Mouse (Mus musculus): ENCODE data around the gene Zdhhc5. TPM values are rescaled to one million over a fixed set of nuclear protein-coding genes. Genes with fewer than 3 reads are reported as not detected.

The Zdhhc5 gene
- polyA plus RNA-seq, 1 experiment from 2014 or later: 17.6 TPM

DNA sequence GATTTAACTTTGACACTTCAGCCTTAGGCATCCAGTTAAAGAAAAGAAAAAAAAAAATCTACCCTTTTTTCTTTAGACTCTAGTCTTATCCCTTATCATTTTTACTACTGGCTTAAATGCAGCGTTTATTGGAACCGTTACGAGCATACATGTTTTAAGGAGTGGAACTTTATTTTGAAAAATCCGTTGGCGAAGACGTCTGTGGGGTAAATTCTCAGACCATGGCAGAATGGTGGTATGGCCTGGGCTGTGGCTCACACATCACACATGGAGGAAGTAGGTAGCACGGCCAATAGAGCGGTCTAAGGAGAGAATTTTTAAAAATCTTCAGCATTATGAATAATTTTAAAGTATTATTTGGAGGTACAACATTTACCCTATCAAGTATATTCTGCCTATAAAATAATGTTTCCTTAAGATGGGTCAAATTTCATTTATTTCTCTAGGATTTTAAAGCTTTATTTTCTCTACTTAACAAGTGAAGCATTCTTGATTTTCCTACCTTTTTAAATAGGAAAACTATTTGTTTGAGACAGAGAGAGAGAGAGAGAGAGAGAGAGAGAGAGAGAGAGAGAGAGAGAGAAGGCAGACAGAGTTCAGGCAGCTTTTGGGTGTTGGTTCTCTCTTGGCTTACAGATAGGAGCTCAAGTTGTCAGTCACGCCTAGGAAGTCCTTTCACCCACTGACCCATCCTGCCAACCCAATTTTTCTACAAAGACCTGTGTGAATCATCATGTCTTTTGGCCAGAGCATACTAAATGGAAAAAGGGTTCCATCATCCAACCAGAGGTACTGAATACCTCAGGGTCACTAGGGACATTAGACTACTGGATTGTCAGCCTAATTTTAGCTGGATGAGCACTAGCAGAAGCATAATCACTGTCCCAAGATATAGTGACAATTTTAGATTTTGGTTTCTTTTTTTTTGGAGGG lies 1.7 kb upstream of the Zdhhc5 start:
- ATAC-seq (ENCODE audit: low read depth): no peak
- peak overlapping the region; percentile 93 for H3K4me3 ChIP-seq
- H3K36me3 ChIP-seq: 0 out of 2 replicates have a peak, but pooled peaks cover 8% of the 10 kb centered on the region
- H3K4me2 ChIP-seq: peak overlapping the region; percentile 63
- 38% methylated on average over 9 of the region's 9 CpGs for WGBS
- peak overlapping the region; percentile 80 for H3K9ac ChIP-seq
- H3K9me3 ChIP-seq: no peaks in the 10 kb centered on the region
- H3K27me3 ChIP-seq: no peaks in the 10 kb centered on the region
- peaks cover 32% of the 10 kb centered on the region for H3K4me1 ChIP-seq (replicated peaks)
- peak overlapping the region; percentile 96 for H3K27ac ChIP-seq (replicated peaks)

DNA sequence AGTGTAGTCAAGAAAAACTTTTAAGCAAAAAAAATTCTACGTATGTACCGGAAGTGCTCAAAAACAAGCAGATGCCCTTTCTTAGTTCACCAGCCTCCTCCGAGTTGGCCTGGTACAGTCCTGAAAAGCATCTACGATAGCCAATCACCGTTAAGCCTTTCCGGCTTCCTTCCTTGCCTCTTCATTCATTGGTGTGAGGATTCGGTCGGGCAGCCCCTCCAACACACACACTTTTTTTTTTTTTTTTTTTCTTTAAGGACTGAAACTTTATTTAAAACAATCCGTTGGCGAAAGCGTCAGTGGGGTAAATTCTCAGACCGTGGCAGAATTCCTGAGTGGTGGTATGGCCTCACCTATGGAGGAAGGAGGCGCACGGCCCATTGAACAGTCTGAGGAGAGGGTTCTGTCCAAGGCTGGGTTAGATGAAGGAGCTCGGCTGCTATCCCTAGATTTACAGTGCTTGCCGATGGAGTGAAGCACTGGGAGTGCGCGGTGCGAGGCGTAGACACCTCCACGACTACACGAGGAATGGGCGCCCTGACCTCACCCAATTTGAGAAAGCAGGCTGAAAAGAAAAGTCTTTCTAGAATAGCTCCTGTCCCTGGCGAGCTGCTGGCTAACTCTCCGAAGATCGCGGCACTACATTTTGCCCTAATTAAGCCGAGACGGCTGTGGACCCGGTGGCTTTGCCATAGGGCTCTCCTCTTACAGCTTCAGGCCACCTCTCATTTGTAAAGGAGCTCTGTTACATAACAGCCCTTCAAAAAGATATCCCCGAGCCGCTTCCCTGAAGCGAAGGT lies 782 bp upstream of the Zdhhc5 start:
- Histone ChIP-seq H3K9ac (peak overlapping the region; percentile 80), H3K9me3 (no peaks in the 10 kb centered on the region), H3K4me3 (peak overlapping the region; percentile 93), H3K27me3 (no peaks in the 10 kb centered on the region), H3K27ac (replicated peaks) (peak overlapping the region; percentile 96), H3K4me2 (peak overlapping the region; percentile 63), H3K4me1 (replicated peaks) (peaks cover 32% of the 10 kb centered on the region), H3K36me3 (peaks cover 3% of the 10 kb centered on the region)
- ATAC-seq (ENCODE audit: low read depth): peak; percentile 97
- under 1% methylated on average over 33 of the region's 33 CpGs for WGBS

- H3K27ac ChIP-seq (replicated peaks): peak overlapping the region; percentile 96
- H3K9ac ChIP-seq: peak overlapping the region; percentile 98
- no peaks in the 10 kb centered on the region for H3K9me3 ChIP-seq
- H3K36me3 ChIP-seq: peaks cover 16% of the 10 kb centered on the region
- H3K4me2 ChIP-seq: peak overlapping the region; percentile 63
- under 1% methylated on average over 25 of the region's 26 CpGs for WGBS
- H3K27me3 ChIP-seq: no peaks in the 10 kb centered on the region
- peak overlapping the region; percentile 93 for H3K4me3 ChIP-seq
- ATAC-seq (ENCODE audit: low read depth): peak; percentile 34
- H3K4me1 ChIP-seq (replicated peaks): peaks cover 43% of the 10 kb centered on the region
Observed at GRCm38 (mm10) chr2:84714422-84714810, 564 bp downstream of the Zdhhc5 start.

GRCm38 (mm10) chr2:84711898-84712297 lies 3.1 kb downstream of the Zdhhc5 start:
- no peak overlapping the region for H3K4me2 ChIP-seq
- no peak overlapping the region for H3K9ac ChIP-seq
- H3K4me1 ChIP-seq (replicated peaks): peaks cover 67% of the 10 kb centered on the region
- H3K27ac ChIP-seq (replicated peaks): no peak overlapping the region
- 95% methylated on average over 2 of the region's 2 CpGs for WGBS
- peaks cover 21% of the 10 kb centered on the region for H3K36me3 ChIP-seq
- H3K27me3 ChIP-seq: no peaks in the 10 kb centered on the region
- H3K4me3 ChIP-seq: no peak overlapping the region
- ATAC-seq (ENCODE audit: low read depth): no peak
- no peaks in the 10 kb centered on the region for H3K9me3 ChIP-seq

DNA sequence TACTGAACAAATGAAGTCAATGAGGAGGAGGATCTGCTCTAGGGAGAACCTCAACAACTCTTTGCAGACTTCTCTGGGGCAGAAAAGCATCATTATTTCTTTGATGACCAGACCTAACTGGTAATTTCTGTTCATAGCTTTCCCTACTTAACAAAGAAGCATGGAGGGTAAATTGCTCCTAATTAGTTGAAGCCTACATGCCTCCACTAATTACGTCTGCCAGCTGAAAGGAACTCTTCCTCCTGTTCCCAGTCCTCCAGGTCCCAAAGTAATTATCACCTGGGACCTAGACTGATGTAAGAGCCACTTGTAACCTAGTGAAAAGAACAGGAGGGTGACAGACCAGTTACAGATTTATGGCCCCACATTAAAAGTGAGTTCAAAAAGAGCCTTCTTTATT lies 7.5 kb downstream of the Zdhhc5 start:
- WGBS: 13% methylated on average over 1 of the region's 1 CpGs
- H3K27ac ChIP-seq (replicated peaks): 0 out of 2 replicates have a peak overlapping the region, but pooled peaks have one; percentile 18
- H3K4me3 ChIP-seq: no peak overlapping the region

DNA sequence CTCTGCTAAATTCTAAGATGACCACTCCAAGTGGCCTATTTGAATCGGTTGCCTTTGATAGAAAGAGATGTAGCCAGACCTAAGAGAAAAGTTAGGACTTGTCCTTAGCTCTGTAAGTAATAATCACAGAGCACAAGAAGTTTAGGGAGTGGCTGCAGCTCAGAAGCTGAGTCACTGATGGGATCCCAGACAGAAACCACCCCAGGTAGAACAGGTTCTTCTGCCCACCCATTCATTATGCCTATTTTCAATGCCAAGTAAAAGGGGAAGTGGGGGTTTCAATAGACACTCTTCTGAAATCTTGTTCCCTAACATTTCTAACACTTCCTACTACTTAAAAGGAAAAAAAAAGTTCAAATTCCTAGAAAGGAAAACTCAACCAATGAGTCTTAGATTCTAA lies 9.7 kb downstream of the Zdhhc5 start:
- no peak overlapping the region for H3K9ac ChIP-seq
- ATAC-seq (ENCODE audit: low read depth): no peak
- H3K36me3 ChIP-seq: peaks cover 51% of the 10 kb centered on the region
- H3K27ac ChIP-seq (replicated peaks): no peak overlapping the region
- no peak overlapping the region for H3K4me3 ChIP-seq
- H3K4me1 ChIP-seq (replicated peaks): peaks cover 33% of the 10 kb centered on the region
- no peaks in the 10 kb centered on the region for H3K9me3 ChIP-seq
- H3K27me3 ChIP-seq: no peaks in the 10 kb centered on the region
- H3K4me2 ChIP-seq: no peak overlapping the region
- 92% methylated on average over 1 of the region's 1 CpGs for WGBS

More for the DNA sequence above, 7.5 kb downstream of the Zdhhc5 start:
- Histone ChIP-seq H3K4me2 (no peak overlapping the region), H3K27me3 (no peaks in the 10 kb centered on the region), H3K9me3 (no peaks in the 10 kb centered on the region), H3K4me1 (replicated peaks) (peaks cover 43% of the 10 kb centered on the region), H3K36me3 (peaks cover 50% of the 10 kb centered on the region), H3K9ac (no peak overlapping the region)
- ATAC-seq (ENCODE audit: low read depth): no peak

DNA sequence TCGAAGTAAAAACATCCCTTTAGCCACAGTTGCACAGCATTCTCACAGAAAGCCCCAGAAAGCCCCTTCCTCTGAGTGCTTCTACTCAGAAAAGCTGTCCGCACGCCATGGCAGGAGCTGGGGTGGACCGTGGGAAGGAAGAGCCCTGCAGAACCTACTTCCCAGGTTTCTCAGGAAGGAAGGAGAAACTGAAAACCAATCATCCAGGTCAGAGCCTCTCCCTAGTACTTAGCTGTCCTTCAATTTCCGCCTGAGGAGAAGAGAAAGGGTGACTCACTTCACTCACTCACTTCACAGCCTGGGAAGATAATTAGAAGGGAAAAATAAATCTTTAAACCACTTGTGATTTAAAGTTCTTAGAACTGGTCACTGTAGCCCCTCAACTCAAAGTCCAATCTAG lies 10.7 kb downstream of the Zdhhc5 start:
- Histone ChIP-seq H3K4me2 (no peak overlapping the region), H3K27ac (replicated peaks) (no peak overlapping the region), H3K4me3 (no peak overlapping the region), H3K27me3 (no peaks in the 10 kb centered on the region), H3K9ac (no peak overlapping the region), H3K36me3 (peaks cover 50% of the 10 kb centered on the region), H3K9me3 (no peaks in the 10 kb centered on the region), H3K4me1 (replicated peaks) (peaks cover 25% of the 10 kb centered on the region)
- 96% methylated on average over 5 of the region's 5 CpGs for WGBS
- ATAC-seq (ENCODE audit: low read depth): no peak

GRCm38 (mm10) chr2:84703497-84703896 lies 11.5 kb downstream of the Zdhhc5 start:
- no peak for ATAC-seq (ENCODE audit: low read depth)
- Histone ChIP-seq H3K4me3 (no peak overlapping the region), H3K36me3 (peaks cover 56% of the 10 kb centered on the region), H3K9me3 (no peaks in the 10 kb centered on the region), H3K4me1 (replicated peaks) (peaks cover 17% of the 10 kb centered on the region), H3K9ac (no peak overlapping the region), H3K4me2 (no peak overlapping the region), H3K27me3 (no peaks in the 10 kb centered on the region), H3K27ac (replicated peaks) (no peak overlapping the region)
- WGBS: 90% methylated on average over 1 of the region's 1 CpGs

- WGBS: 91% methylated on average over 5 of the region's 5 CpGs
- Histone ChIP-seq H3K27me3 (no peaks in the 10 kb centered on the region), H3K4me1 (replicated peaks) (no peaks in the 10 kb centered on the region), H3K9me3 (no peaks in the 10 kb centered on the region), H3K9ac (no peak overlapping the region), H3K4me3 (no peak overlapping the region), H3K27ac (replicated peaks) (no peak overlapping the region), H3K36me3 (peaks cover 77% of the 10 kb centered on the region), H3K4me2 (no peak overlapping the region)
- ATAC-seq (ENCODE audit: low read depth): no peak
Observed at GRCm38 (mm10) chr2:84695007-84695695, 19.8 kb downstream of the Zdhhc5 start.

DNA sequence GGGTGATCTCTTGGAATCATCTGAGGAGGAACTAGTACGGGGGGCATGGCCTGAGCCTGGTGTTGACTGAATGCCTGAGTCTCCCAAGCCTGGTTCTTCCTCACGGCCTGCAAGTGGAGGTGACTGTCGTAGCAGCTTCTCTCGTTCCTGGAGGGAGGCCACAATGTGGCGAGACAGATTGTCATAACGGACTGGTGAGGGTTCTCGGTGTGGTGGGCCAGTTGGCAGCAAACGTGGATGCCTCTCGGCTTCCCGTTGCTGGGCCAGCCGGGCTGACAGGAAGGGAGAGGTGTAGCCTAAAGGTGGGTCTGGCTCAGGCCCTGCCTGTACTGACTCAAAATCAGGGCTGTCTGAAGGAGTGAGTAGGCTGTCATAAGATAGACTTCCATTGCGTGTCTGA lies 24.9 kb downstream of the Zdhhc5 start:
- no peak overlapping the region for H3K4me2 ChIP-seq
- H3K4me1 ChIP-seq (replicated peaks): no peaks in the 10 kb centered on the region
- H3K36me3 ChIP-seq: peaks cover 92% of the 10 kb centered on the region
- H3K4me3 ChIP-seq: no peak overlapping the region
- H3K27ac ChIP-seq (replicated peaks): no peak overlapping the region
- no peaks in the 10 kb centered on the region for H3K27me3 ChIP-seq
- no peak overlapping the region for H3K9ac ChIP-seq
- no peak for ATAC-seq (ENCODE audit: low read depth)
- WGBS: 91% methylated on average over 12 of the region's 12 CpGs
- H3K9me3 ChIP-seq: no peaks in the 10 kb centered on the region

DNA sequence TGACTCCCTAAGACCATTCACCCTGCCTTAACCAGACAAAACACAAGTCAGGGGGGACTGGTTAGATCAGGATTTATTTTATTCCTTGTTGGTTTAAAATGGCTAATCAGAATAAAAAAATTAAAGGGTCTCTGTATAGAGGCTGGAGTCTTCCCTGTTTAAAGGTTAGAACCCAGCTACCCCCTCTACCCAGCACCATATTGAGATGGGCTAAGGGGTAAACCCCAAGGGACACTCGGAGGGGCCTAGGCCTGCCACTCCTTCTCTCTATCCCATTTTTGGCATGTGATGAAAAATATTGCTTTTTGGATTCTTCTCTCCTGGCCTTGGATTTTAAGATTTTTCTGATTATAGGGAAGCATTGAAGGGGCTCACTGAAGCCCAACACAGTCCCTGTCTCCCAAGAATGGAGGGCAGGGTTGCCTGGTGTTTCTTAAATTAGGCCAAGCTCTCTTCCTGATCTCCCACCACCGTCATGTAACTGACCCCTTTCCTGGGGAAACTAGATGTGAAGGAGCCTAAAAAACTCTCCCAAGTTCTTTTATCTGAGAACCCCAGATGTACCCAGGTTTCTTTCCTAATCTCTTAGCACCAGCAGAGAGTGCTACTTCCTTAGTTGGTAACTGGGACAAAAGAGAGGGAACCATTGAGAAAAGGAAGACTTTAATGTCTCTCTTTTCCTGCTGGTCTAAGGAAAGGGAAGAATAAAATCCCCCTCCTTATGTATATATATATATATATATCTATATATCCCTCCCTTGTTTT lies 26.7 kb downstream of the Zdhhc5 start:
- Histone ChIP-seq H3K27me3 (no peaks in the 10 kb centered on the region), H3K4me1 (replicated peaks) (no peaks in the 10 kb centered on the region), H3K9me3 (no peaks in the 10 kb centered on the region), H3K9ac (no peak overlapping the region), H3K27ac (replicated peaks) (no peak overlapping the region), H3K4me3 (no peak overlapping the region), H3K4me2 (no peak overlapping the region), H3K36me3 (peaks cover 88% of the 10 kb centered on the region)
- ATAC-seq (ENCODE audit: low read depth): no peak
- WGBS: 84% methylated on average over 2 of the region's 2 CpGs

Data from neural tube, embryonic 13.5 days (tissue).